Mouse (Mus musculus) spleen, postnatal 10 days (tissue): ENCODE measurements around the gene Hist1h2bh.

ENCODE experiments used
- DNase-seq, 2 experiments: peaks; one replicate each; pipeline ENCODE4 v3.0.0; 2021 to 2022; ENCODE audit warnings: low spot score in 2 of 2

Hist1h2bh gene

GRCm38 (mm10) chr13:23506351-23506750 is 36.8 kb downstream of the Hist1h2bh start:
- peak; percentile 76 to 77 for DNase-seq

- peak in 1 of 2 experiments; percentile 33 for DNase-seq
These were observed 37.4 kb downstream of the Hist1h2bh start for GRCm38 (mm10) chr13:23505662-23506345.

- DNase-seq, result peak; percentile 46 to 65
These were observed 39.4 kb downstream of the Hist1h2bh start for GRCm38 (mm10) chr13:23503797-23504196.

- DNase-seq, result no peak
These were observed 40.3 kb downstream of the Hist1h2bh start for GRCm38 (mm10) chr13:23502916-23503315.

- no peak for DNase-seq
These were observed 41.1 kb downstream of the Hist1h2bh start for GRCm38 (mm10) chr13:23502031-23502567.

GRCm38 (mm10) chr13:23501511-23501910 is 41.7 kb downstream of the Hist1h2bh start:
- DNase-seq, result no peak

- DNase-seq, result peak; percentile 64 to 74
These were observed 42.6 kb downstream of the Hist1h2bh start for GRCm38 (mm10) chr13:23500424-23501200.

- no peak for DNase-seq
These were observed 43.2 kb downstream of the Hist1h2bh start for GRCm38 (mm10) chr13:23499943-23500342.

GRCm38 (mm10) chr13:23498653-23499052 is 44.5 kb downstream of the Hist1h2bh start:
- DNase-seq, result no peak

- peak in 1 of 2 experiments; percentile 41 for DNase-seq
These were observed 45.4 kb downstream of the Hist1h2bh start for GRCm38 (mm10) chr13:23497656-23498321.

GRCm38 (mm10) chr13:23495526-23495925 is 47.7 kb downstream of the Hist1h2bh start:
- DNase-seq, result no peak

GRCm38 (mm10) chr13:23491990-23492389 is 51.2 kb downstream of the Hist1h2bh start:
- DNase-seq, result no peak
